ENCODE assay signal across 31 mouse cellular contexts in the genomic region with DNA sequence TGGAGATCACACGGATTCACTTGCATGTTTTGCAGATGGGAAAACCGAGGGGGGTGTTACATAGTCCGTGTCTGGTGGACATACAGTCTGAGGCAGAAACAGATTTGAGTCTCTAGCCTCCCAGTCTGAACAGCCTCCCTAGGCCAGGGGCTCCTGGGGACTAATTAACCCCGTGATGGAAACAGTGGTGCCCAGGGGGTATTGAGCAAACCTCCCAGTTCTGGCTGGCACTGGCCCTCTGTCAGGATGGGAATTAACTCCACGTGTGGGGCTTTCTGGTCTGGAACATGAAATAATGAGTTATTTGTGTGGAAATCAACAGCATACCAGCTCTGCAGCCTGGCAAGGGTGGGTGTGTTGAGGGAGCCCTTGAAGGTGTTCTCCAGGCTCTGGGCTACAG.
DNase-seq lines count a peak whose midpoint lies in the region; ATAC-seq and TF ChIP-seq lines count a peak whose summit lies in the region.
"Had no signal": no experiment of that assay in that cellular context is flagged by ENCODE, and none has a peak within 500 bp of the region (broad histone marks: within the 10 kb centered on the region; RNA-seq: fewer than 3 reads in every experiment).

No protein-coding gene starts in this region.

- no peak overlapping the region for H3K27ac ChIP-seq in forebrain, embryonic 11.5 days (ENCODE audit: low read depth, low read length)
- no peak overlapping the region for H3K27ac ChIP-seq in forebrain, embryonic 13.5 days
- no peak overlapping the region for H3K27ac ChIP-seq in midbrain, embryonic 11.5 days (ENCODE audit: low read depth, low read length)
- H3K27ac ChIP-seq in midbrain, embryonic 14.5 days (replicated peaks; ENCODE audit: low read depth, low read length): no peak overlapping the region
- no peak overlapping the region for H3K27ac ChIP-seq in limb, embryonic 15.5 days
- H3K27ac ChIP-seq: forebrain, embryonic 15.5 days; gastrocnemius, adult 2 months; heart, embryonic 13.5 days; hindbrain, postnatal 0 days; intestine, embryonic 15.5 days; kidney, postnatal 0 days; midbrain, embryonic 15.5 days; neural tube, embryonic 12.5 days had no signal

- DNase-seq in adrenal gland, postnatal 10 days: peak; percentile 57
- no peak for DNase-seq in adrenal gland, adult 2 months
- DNase-seq in forebrain, embryonic 11.5 days (ENCODE audit: low spot score): peak; percentile 37
- DNase-seq in midbrain, embryonic 11.5 days (ENCODE audit: low spot score, missing footprints): peak; percentile 82
- no peak for DNase-seq in midbrain, embryonic 14.5 days
- no peak for DNase-seq in lung, adult 2 months
- DNase-seq: cerebellum, adult 18-20 months; cerebellum, postnatal 10 days; gastrocnemius, adult 2 months; gastrocnemius, postnatal 36 days; heart, postnatal 10 days; kidney, adult 8-10 months; kidney, postnatal 4 days; lung, postnatal 36 days; right cerebral cortex, adult 18-20 months; spleen, adult 18-20 months; thymus, adult 18-20 months; thymus, postnatal 25 days had no signal

- WGBS in forebrain, embryonic 11.5 days: 65% methylated on average over 5 of the region's 5 CpGs
- 62% methylated on average over 5 of the region's 5 CpGs for WGBS in forebrain, embryonic 13.5 days
- WGBS in midbrain, embryonic 11.5 days: 69% methylated on average over 5 of the region's 5 CpGs
- 55% methylated on average over 5 of the region's 5 CpGs for WGBS in midbrain, embryonic 14.5 days
- 32% methylated on average over 5 of the region's 5 CpGs for WGBS in limb, embryonic 15.5 days
- WGBS in lung, adult 2 months: 60% methylated on average over 5 of the region's 5 CpGs

- no peak for TF ChIP-seq POLR2A in lung, adult 2 months (IDR thresholded peaks at IDR 0.05; ENCODE audit: borderline replicate concordance, extremely low read depth, low read depth, low read length)

- no peak for TF ChIP-seq CTCF in lung, adult 2 months (IDR thresholded peaks at IDR 0.05; ENCODE audit: insufficient read depth, low read length)

- H3K4me3 ChIP-seq in forebrain, embryonic 11.5 days (ENCODE audit: low read depth, low read length): no peak overlapping the region
- no peak overlapping the region for H3K4me3 ChIP-seq in forebrain, embryonic 13.5 days
- H3K4me3 ChIP-seq in midbrain, embryonic 11.5 days (ENCODE audit: low read depth, low read length): no peak overlapping the region
- H3K4me3 ChIP-seq in midbrain, embryonic 14.5 days (replicated peaks; ENCODE audit: low read depth, low read length): no peak overlapping the region
- H3K4me3 ChIP-seq in limb, embryonic 15.5 days: no peak overlapping the region
- H3K4me3 ChIP-seq in lung, adult 2 months (replicated peaks; ENCODE audit: extremely low read depth, low read depth, low read length): no peak overlapping the region
- H3K4me3 ChIP-seq: forebrain, embryonic 15.5 days; gastrocnemius, adult 2 months; heart, embryonic 13.5 days; intestine, embryonic 15.5 days; megakaryocyte, embryonic 14.5 days; midbrain, embryonic 15.5 days; myocyte; neural tube, embryonic 12.5 days had no signal

- no peak overlapping the region for H3K9ac ChIP-seq in forebrain, embryonic 11.5 days (ENCODE audit: low read length)
- no peak overlapping the region for H3K9ac ChIP-seq in forebrain, embryonic 13.5 days
- H3K9ac ChIP-seq in midbrain, embryonic 11.5 days (ENCODE audit: low read length): no peak overlapping the region
- H3K9ac ChIP-seq in midbrain, embryonic 14.5 days (replicated peaks; ENCODE audit: low read length): no peak overlapping the region
- no peak overlapping the region for H3K9ac ChIP-seq in limb, embryonic 15.5 days
- H3K9ac ChIP-seq: forebrain, embryonic 15.5 days; heart, embryonic 13.5 days; intestine, embryonic 15.5 days; midbrain, embryonic 15.5 days; neural tube, embryonic 12.5 days had no signal

- no peaks in the 10 kb centered on the region for H3K27me3 ChIP-seq in forebrain, embryonic 11.5 days (ENCODE audit: control insufficient read depth, insufficient read depth, low read length)
- no peaks in the 10 kb centered on the region for H3K27me3 ChIP-seq in forebrain, embryonic 13.5 days
- H3K27me3 ChIP-seq in midbrain, embryonic 11.5 days (ENCODE audit: control insufficient read depth, insufficient read depth, low read length): no peaks in the 10 kb centered on the region
- H3K27me3 ChIP-seq in midbrain, embryonic 14.5 days (ENCODE audit: control insufficient read depth, insufficient read depth, low read length): no peaks in the 10 kb centered on the region
- H3K27me3 ChIP-seq in limb, embryonic 15.5 days: no peaks in the 10 kb centered on the region
- H3K27me3 ChIP-seq: forebrain, embryonic 15.5 days; intestine, embryonic 15.5 days; midbrain, embryonic 15.5 days had no signal

- no peak overlapping the region for H3K4me2 ChIP-seq in forebrain, embryonic 11.5 days (ENCODE audit: low read depth, low read length, severe bottlenecking)
- no peak overlapping the region for H3K4me2 ChIP-seq in forebrain, embryonic 13.5 days
- H3K4me2 ChIP-seq in midbrain, embryonic 11.5 days: no peak overlapping the region
- no peak overlapping the region for H3K4me2 ChIP-seq in midbrain, embryonic 14.5 days (ENCODE audit: low read length)
- no peak overlapping the region for H3K4me2 ChIP-seq in limb, embryonic 15.5 days
- H3K4me2 ChIP-seq: forebrain, embryonic 15.5 days; heart, embryonic 13.5 days; intestine, embryonic 15.5 days; liver, embryonic 11.5 days; midbrain, embryonic 15.5 days; neural tube, embryonic 12.5 days had no signal

- no peaks in the 10 kb centered on the region for H3K9me3 ChIP-seq in forebrain, embryonic 11.5 days (ENCODE audit: control insufficient read depth, low read length)
- no peaks in the 10 kb centered on the region for H3K9me3 ChIP-seq in forebrain, embryonic 13.5 days (replicated peaks)
- no peaks in the 10 kb centered on the region for H3K9me3 ChIP-seq in midbrain, embryonic 11.5 days (ENCODE audit: control insufficient read depth, low read length)
- H3K9me3 ChIP-seq in midbrain, embryonic 14.5 days (ENCODE audit: control insufficient read depth, low read length): no peaks in the 10 kb centered on the region
- no peaks in the 10 kb centered on the region for H3K9me3 ChIP-seq in limb, embryonic 15.5 days
- H3K9me3 ChIP-seq: forebrain, embryonic 15.5 days; G1E; heart, embryonic 13.5 days; intestine, embryonic 15.5 days; midbrain, embryonic 15.5 days; neural tube, embryonic 12.5 days had no signal

- no peak for ATAC-seq in forebrain, embryonic 11.5 days (replicated peaks; ENCODE audit: low FRiP score)
- ATAC-seq in forebrain, embryonic 13.5 days: no peak
- ATAC-seq in midbrain, embryonic 11.5 days (ENCODE audit: low FRiP score): no peak
- no peak for ATAC-seq in midbrain, embryonic 14.5 days (ENCODE audit: low FRiP score, low TSS enrichment)
- 0 out of 2 replicates have a peak, but pooled peaks have one; percentile 35 for ATAC-seq in limb, embryonic 15.5 days (ENCODE audit: insufficient number of reproducible peaks, low FRiP score, low TSS enrichment, low read depth)
- ATAC-seq: forebrain, embryonic 15.5 days; hindbrain, postnatal 0 days; intestine, embryonic 15.5 days; midbrain, embryonic 15.5 days had no signal

- no peaks in the 10 kb centered on the region for H3K36me3 ChIP-seq in forebrain, embryonic 11.5 days (ENCODE audit: control insufficient read depth, insufficient read depth, low read length)
- H3K36me3 ChIP-seq in forebrain, embryonic 13.5 days (ENCODE audit: poor library complexity, severe bottlenecking): no peaks in the 10 kb centered on the region
- H3K36me3 ChIP-seq in midbrain, embryonic 11.5 days (ENCODE audit: control insufficient read depth, insufficient read depth, low read length): no peaks in the 10 kb centered on the region
- H3K36me3 ChIP-seq in midbrain, embryonic 14.5 days (ENCODE audit: control insufficient read depth, insufficient read depth, low read length): no peaks in the 10 kb centered on the region
- no peaks in the 10 kb centered on the region for H3K36me3 ChIP-seq in limb, embryonic 15.5 days
- H3K36me3 ChIP-seq: forebrain, embryonic 15.5 days; G1E; heart, embryonic 13.5 days; intestine, embryonic 15.5 days; midbrain, embryonic 15.5 days; neural tube, embryonic 12.5 days had no signal

- H3K4me1 ChIP-seq in forebrain, embryonic 11.5 days (replicated peaks; ENCODE audit: control insufficient read depth, insufficient read depth, low read length): no peaks in the 10 kb centered on the region; the same call in 1 of the 2 replicates
- H3K4me1 ChIP-seq in forebrain, embryonic 13.5 days: no peaks in the 10 kb centered on the region; the same call in 1 of the 2 replicates
- no peaks in the 10 kb centered on the region for H3K4me1 ChIP-seq in midbrain, embryonic 11.5 days (ENCODE audit: control insufficient read depth, insufficient read depth, low read length)
- H3K4me1 ChIP-seq in midbrain, embryonic 14.5 days (ENCODE audit: control insufficient read depth, insufficient read depth, low read length): no peaks in the 10 kb centered on the region
- peaks cover 8% of the 10 kb centered on the region; the same call in 1 of the 2 replicates for H3K4me1 ChIP-seq in limb, embryonic 15.5 days
- no peaks in the 10 kb centered on the region for H3K4me1 ChIP-seq in lung, adult 2 months (ENCODE audit: control insufficient read depth, insufficient read depth, low read length)
- H3K4me1 ChIP-seq: forebrain, embryonic 15.5 days; heart, embryonic 13.5 days; intestine, embryonic 15.5 days; megakaryocyte, embryonic 14.5 days; midbrain, embryonic 15.5 days; neural tube, embryonic 12.5 days had no signal

Comparison
In these comparisons a context has a peak if more than half of its experiments do, and no peak if none do; other contexts are left out.
1. DNase-seq: peak in adrenal gland, postnatal 10 days (single experiment), forebrain, embryonic 11.5 days (single experiment) and midbrain, embryonic 11.5 days (single experiment); none in adrenal gland, adult 2 months (single experiment), midbrain, embryonic 14.5 days (single experiment) and lung, adult 2 months (single experiment).